Mouse (Mus musculus): ENCODE measurements at regions not wholly inside any gene's neighbourhood (a gene's known extent, or its start where the extent isn't known, plus 50 kb on each side); places are given as distances from the start of the nearest gene placed in this dataset.

- ATAC-seq (ENCODE audit: insufficient number of reproducible peaks, insufficient read depth, low FRiP score, low TSS enrichment): no peak
- Histone ChIP-seq H3K27ac (no peak overlapping the region), H3K4me2 (replicated peaks) (no peak overlapping the region), H3K4me1 (no peaks in the 10 kb centered on the region), H3K27me3 (no peaks in the 10 kb centered on the region), H3K36me3 (no peaks in the 10 kb centered on the region), H3K4me3 (no peak overlapping the region), H3K9me3 (no peaks in the 10 kb centered on the region), H3K9ac (no peak overlapping the region)
- 66% methylated on average over 9 of the region's 9 CpGs for WGBS
Observed at GRCm38 (mm10) chr9:43387397-43387796, 76.7 kb downstream of the Trim29 start.

GRCm38 (mm10) chr9:43389491-43390083, 78.9 kb downstream of the Trim29 start:
- Histone ChIP-seq H3K27ac (no peak overlapping the region), H3K36me3 (no peaks in the 10 kb centered on the region), H3K4me1 (0 out of 2 replicates have a peak, but pooled peaks cover 3% of the 10 kb centered on the region), H3K27me3 (no peaks in the 10 kb centered on the region), H3K9me3 (no peaks in the 10 kb centered on the region), H3K4me2 (replicated peaks) (no peak overlapping the region), H3K4me3 (no peak overlapping the region), H3K9ac (no peak overlapping the region)
- WGBS: 37% methylated on average over 9 of the region's 9 CpGs
- no peak for ATAC-seq (ENCODE audit: insufficient number of reproducible peaks, insufficient read depth, low FRiP score, low TSS enrichment)

GRCm38 (mm10) chr9:43392467-43393064, 81.9 kb downstream of the Trim29 start:
- H3K27me3 ChIP-seq: no peaks in the 10 kb centered on the region
- H3K9ac ChIP-seq: no peak overlapping the region
- H3K4me1 ChIP-seq: 0 out of 2 replicates have a peak, but pooled peaks cover 3% of the 10 kb centered on the region
- H3K4me3 ChIP-seq: no peak overlapping the region
- no peak for ATAC-seq (ENCODE audit: insufficient number of reproducible peaks, insufficient read depth, low FRiP score, low TSS enrichment)
- H3K9me3 ChIP-seq: no peaks in the 10 kb centered on the region
- 81% methylated on average over 6 of the region's 6 CpGs for WGBS
- H3K27ac ChIP-seq: no peak overlapping the region
- no peaks in the 10 kb centered on the region for H3K36me3 ChIP-seq
- no peak overlapping the region for H3K4me2 ChIP-seq (replicated peaks)

GRCm38 (mm10) chr9:43394204-43394603, 83.6 kb downstream of the Trim29 start:
- H3K9me3 ChIP-seq: no peaks in the 10 kb centered on the region
- H3K9ac ChIP-seq: no peak overlapping the region
- no peak overlapping the region for H3K4me2 ChIP-seq (replicated peaks)
- H3K4me1 ChIP-seq: 0 out of 2 replicates have a peak, but pooled peaks cover 10% of the 10 kb centered on the region
- no peaks in the 10 kb centered on the region for H3K27me3 ChIP-seq
- 44% methylated on average over 5 of the region's 5 CpGs for WGBS
- no peak for ATAC-seq (ENCODE audit: insufficient number of reproducible peaks, insufficient read depth, low FRiP score, low TSS enrichment)
- no peak overlapping the region for H3K27ac ChIP-seq
- no peaks in the 10 kb centered on the region for H3K36me3 ChIP-seq
- H3K4me3 ChIP-seq: no peak overlapping the region

GRCm38 (mm10) chr9:43395209-43395608, 84.6 kb downstream of the Trim29 start:
- WGBS: 43% methylated on average over 5 of the region's 5 CpGs
- Histone ChIP-seq H3K4me3 (no peak overlapping the region), H3K36me3 (no peaks in the 10 kb centered on the region), H3K27me3 (no peaks in the 10 kb centered on the region), H3K4me2 (replicated peaks) (no peak overlapping the region), H3K9ac (no peak overlapping the region), H3K27ac (no peak overlapping the region), H3K4me1 (0 out of 2 replicates have a peak, but pooled peaks cover 11% of the 10 kb centered on the region), H3K9me3 (no peaks in the 10 kb centered on the region)
- ATAC-seq (ENCODE audit: insufficient number of reproducible peaks, insufficient read depth, low FRiP score, low TSS enrichment): no peak

GRCm38 (mm10) chr9:43396566-43396965, 85.9 kb downstream of the Trim29 start:
- Histone ChIP-seq H3K4me3 (no peak overlapping the region), H3K4me2 (replicated peaks) (no peak overlapping the region), H3K4me1 (0 out of 2 replicates have a peak, but pooled peaks cover 11% of the 10 kb centered on the region), H3K9ac (no peak overlapping the region), H3K9me3 (no peaks in the 10 kb centered on the region), H3K36me3 (no peaks in the 10 kb centered on the region), H3K27me3 (no peaks in the 10 kb centered on the region), H3K27ac (no peak overlapping the region)
- no peak for ATAC-seq (ENCODE audit: insufficient number of reproducible peaks, insufficient read depth, low FRiP score, low TSS enrichment)

GRCm38 (mm10) chr9:43408493-43408892, 97.8 kb downstream of the Trim29 start:
- no peak for ATAC-seq (ENCODE audit: insufficient number of reproducible peaks, insufficient read depth, low FRiP score, low TSS enrichment)
- H3K27me3 ChIP-seq: no peaks in the 10 kb centered on the region
- H3K9ac ChIP-seq: no peak overlapping the region
- no peaks in the 10 kb centered on the region for H3K9me3 ChIP-seq
- no peaks in the 10 kb centered on the region for H3K36me3 ChIP-seq
- no peak overlapping the region for H3K27ac ChIP-seq
- H3K4me2 ChIP-seq (replicated peaks): no peak overlapping the region
- H3K4me3 ChIP-seq: no peak overlapping the region
- H3K4me1 ChIP-seq: no peaks in the 10 kb centered on the region
- 43% methylated on average over 6 of the region's 6 CpGs for WGBS

- Histone ChIP-seq H3K9ac (no peak overlapping the region), H3K27ac (no peak overlapping the region), H3K36me3 (no peaks in the 10 kb centered on the region), H3K4me2 (replicated peaks) (no peak overlapping the region), H3K4me1 (no peaks in the 10 kb centered on the region), H3K27me3 (no peaks in the 10 kb centered on the region), H3K4me3 (no peak overlapping the region), H3K9me3 (no peaks in the 10 kb centered on the region)
- WGBS: 62% methylated on average over 3 of the region's 3 CpGs
- no peak for ATAC-seq (ENCODE audit: insufficient number of reproducible peaks, insufficient read depth, low FRiP score, low TSS enrichment)
Observed at GRCm38 (mm10) chr9:43412473-43412872, 101.8 kb downstream of the Trim29 start.

- Histone ChIP-seq H3K9ac (no peak overlapping the region), H3K9me3 (no peaks in the 10 kb centered on the region), H3K4me1 (peaks cover 12% of the 10 kb centered on the region), H3K27me3 (0 out of 2 replicates have a peak, but pooled peaks cover 7% of the 10 kb centered on the region), H3K27ac (no peak overlapping the region), H3K4me3 (no peak overlapping the region), H3K36me3 (no peaks in the 10 kb centered on the region), H3K4me2 (replicated peaks) (peak overlapping the region; percentile 32; the same call in 1 of the 2 replicates)
- WGBS: 22% methylated on average over 17 of the region's 17 CpGs
- no peak for ATAC-seq (ENCODE audit: insufficient number of reproducible peaks, insufficient read depth, low FRiP score, low TSS enrichment)
Observed at GRCm38 (mm10) chr9:43419993-43420715, 109.5 kb downstream of the Trim29 start.

GRCm38 (mm10) chr9:43427007-43427406, 116.4 kb downstream of the Trim29 start:
- no peak for ATAC-seq (ENCODE audit: insufficient number of reproducible peaks, insufficient read depth, low FRiP score, low TSS enrichment)
- no peak overlapping the region for H3K4me2 ChIP-seq (replicated peaks)
- H3K27me3 ChIP-seq: 0 out of 2 replicates have a peak, but pooled peaks cover 4% of the 10 kb centered on the region
- H3K36me3 ChIP-seq: no peaks in the 10 kb centered on the region
- H3K4me3 ChIP-seq: no peak overlapping the region
- H3K27ac ChIP-seq: no peak overlapping the region
- H3K4me1 ChIP-seq: peaks cover 5% of the 10 kb centered on the region; the same call in 1 of the 2 replicates
- no peaks in the 10 kb centered on the region for H3K9me3 ChIP-seq
- no peak overlapping the region for H3K9ac ChIP-seq
- 50% methylated on average over 7 of the region's 7 CpGs for WGBS

GRCm38 (mm10) chr9:43433953-43434352, 123.3 kb downstream of the Trim29 start:
- Histone ChIP-seq H3K4me1 (no peaks in the 10 kb centered on the region), H3K4me2 (replicated peaks) (no peak overlapping the region), H3K9ac (no peak overlapping the region), H3K36me3 (no peaks in the 10 kb centered on the region), H3K9me3 (no peaks in the 10 kb centered on the region), H3K27ac (no peak overlapping the region), H3K4me3 (no peak overlapping the region), H3K27me3 (no peaks in the 10 kb centered on the region)
- WGBS: 70% methylated on average over 3 of the region's 3 CpGs
- ATAC-seq (ENCODE audit: insufficient number of reproducible peaks, insufficient read depth, low FRiP score, low TSS enrichment): no peak

- no peak overlapping the region for H3K27ac ChIP-seq
- no peak overlapping the region for H3K4me2 ChIP-seq (replicated peaks)
- H3K36me3 ChIP-seq: no peaks in the 10 kb centered on the region
- H3K9ac ChIP-seq: no peak overlapping the region
- H3K9me3 ChIP-seq: no peaks in the 10 kb centered on the region
- H3K4me3 ChIP-seq: no peak overlapping the region
- no peaks in the 10 kb centered on the region for H3K27me3 ChIP-seq
- ATAC-seq (ENCODE audit: insufficient number of reproducible peaks, insufficient read depth, low FRiP score, low TSS enrichment): no peak
- no peaks in the 10 kb centered on the region for H3K4me1 ChIP-seq
- WGBS: 81% methylated on average over 11 of the region's 11 CpGs
Observed at GRCm38 (mm10) chr9:43438476-43438875, 127.8 kb downstream of the Trim29 start.

Measured in embryonic facial prominence, embryonic 12.5 days (tissue).